Mouse (Mus musculus) adrenal gland, adult 2 months (tissue): ENCODE measurements around the gene Zfp354a. TPM values are rescaled to one million over a fixed set of nuclear protein-coding genes. Genes with fewer than 3 reads are reported as not detected.
"Not testable (repeated sequence)": the region's sequence is repeated elsewhere in the genome, so short reads cannot be mapped to it uniquely, and the experiment has no call there.

Source experiments
- DNase-seq: peaks from one replicate; pipeline ENCODE4 v3.0.0; 2021
- long read RNA-seq: library from polyadenylated mRNA; stranded (forward); transcript quantifications from one replicate; pipeline ENCODE4 v2.0.0, GENCODE M21; 2021
- polyA plus RNA-seq: library from polyadenylated mRNA; depleted of rRNA; stranded (reverse); fragments of >200 nt; gene quantifications from 2 replicates; pipeline ENCODE4 v1.2.3, GENCODE M21; 2012; rRNA removed
- total RNA-seq, 2 experiments: library from RNA; stranded (reverse); gene quantifications; 2 replicates each; pipeline ENCODE4 v1.2.3; 2021

The Zfp354a gene
- total RNA-seq, result 1 to 10 TPM; 4.7 to 8.5 TPM
- polyA plus RNA-seq, result 0.47 and 0.70 TPM in 2 replicates
- long read RNA-seq, partial matches to known transcripts, result 0 of 2 reads
- long read RNA-seq, other reads (novel, unspliced or antisense), result 2 of 2 reads

DNA sequence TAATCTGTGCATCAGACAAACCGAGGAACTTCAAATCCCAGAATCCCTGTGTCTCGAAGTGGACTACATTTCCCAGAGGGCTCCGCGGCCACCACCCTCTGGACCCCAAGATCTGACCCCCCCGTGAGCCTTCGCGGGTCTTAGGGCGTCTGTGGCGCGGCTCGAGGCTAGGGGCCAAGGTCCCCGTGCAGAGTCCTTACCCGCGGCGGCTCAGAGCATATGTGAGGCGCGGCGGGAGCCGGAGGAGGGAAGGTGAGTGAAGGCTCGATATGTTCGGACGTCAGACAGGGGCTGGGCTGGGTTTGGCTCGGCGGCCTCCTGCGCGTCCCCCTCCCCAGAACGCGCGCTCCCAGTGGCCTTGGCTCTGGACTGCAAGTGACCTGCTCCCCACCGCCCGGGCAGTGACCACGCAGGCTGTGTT, at the start of gene Zfp354a:
TSS of gene Zfp354a (plus strand) at position 107 of the 421 bp plus-strand sequence.
- peak; percentile 82 for DNase-seq

- peak; percentile 92 for DNase-seq
Observed at GRCm38 (mm10) chr11:51011821-51012220, 47.2 kb upstream of the Zfp354a start.

- no peak for DNase-seq
Observed at GRCm38 (mm10) chr11:51013936-51014335, 45.1 kb upstream of the Zfp354a start, which contains the start of gene Olfr54. Gene Olfr54 (plus strand): TSS chr11:51014236.

GRCm38 (mm10) chr11:51016341-51016740, 42.7 kb upstream of the Zfp354a start:
- no peak for DNase-seq

DNA sequence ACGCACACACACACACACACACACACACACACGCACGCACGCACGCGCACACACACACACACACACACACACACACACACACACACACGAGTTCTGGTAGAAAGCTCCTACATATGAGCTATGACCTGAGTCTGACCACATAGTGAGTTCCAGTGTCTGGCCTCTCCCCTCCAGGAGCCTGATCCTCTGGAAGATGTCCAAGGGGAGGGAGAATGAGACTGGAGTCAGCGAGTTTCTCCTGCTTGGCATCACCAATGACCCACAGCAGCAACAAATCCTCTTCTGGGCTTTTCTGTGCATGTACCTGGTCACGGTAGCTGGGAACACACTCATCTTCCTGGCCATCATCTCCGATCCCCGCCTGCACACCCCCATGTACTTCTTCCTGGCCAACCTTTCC, 32.2 kb upstream of the Zfp354a start:
- not testable (repeated sequence) for DNase-seq

DNA sequence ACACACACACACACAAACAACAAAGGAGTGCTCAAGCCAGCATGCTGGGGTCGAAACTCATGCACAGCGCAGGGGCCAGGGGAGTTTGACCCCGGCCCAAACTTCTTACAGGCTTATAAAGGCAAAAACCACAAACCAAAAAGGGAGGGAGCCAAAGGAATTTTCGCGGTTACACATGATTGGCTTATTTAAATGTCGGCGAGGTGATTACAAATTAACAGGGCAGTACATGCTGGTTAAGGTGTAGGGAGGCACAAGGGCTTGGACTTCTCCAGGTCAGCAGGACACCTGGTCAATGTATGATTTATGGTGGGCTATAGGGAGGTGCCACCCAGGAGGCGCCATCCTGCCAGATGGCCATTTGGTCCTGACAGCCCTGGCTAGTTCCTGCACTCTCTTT, 29.7 kb upstream of the Zfp354a start:
- DNase-seq, result not testable (repeated sequence)

DNA sequence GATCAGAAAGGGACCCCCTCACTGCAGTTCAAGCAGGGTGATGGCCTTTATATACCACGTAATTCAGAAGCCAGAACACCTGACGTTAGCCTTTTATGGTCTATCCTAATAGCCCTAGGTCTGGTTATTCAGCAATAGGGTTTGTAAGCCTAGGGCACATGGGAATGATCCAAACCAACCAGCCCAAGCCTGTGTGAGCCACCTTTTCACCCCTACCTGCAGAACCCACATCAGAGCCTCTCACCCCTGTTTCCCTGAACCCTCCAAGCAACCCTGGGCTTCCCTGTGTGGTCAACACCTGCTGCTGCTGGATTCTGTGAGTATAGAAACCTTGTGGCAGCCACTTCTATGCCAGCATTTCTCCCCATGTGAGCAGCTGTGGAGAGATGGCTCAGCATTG, 28.8 kb upstream of the Zfp354a start:
- no peak for DNase-seq

DNA sequence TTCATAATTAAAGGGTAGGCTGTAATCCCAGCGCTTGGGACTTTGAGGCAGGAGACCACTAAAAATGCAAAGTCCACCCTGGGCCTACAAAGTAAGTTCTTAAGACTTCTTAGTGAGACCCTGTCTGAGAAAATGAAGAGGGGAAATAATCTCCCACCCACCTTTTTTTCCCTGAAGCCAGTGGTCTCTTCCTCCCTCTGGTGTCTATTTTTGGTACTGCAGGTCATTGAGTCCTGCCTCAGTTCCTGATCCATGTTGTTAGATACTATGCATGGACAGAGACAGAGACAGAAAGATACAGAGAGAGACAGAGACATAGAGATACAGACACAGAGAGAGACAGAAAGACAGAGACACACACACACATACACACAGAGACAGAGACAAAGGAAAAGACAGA, 26.2 kb upstream of the Zfp354a start:
- DNase-seq, result peak; percentile 35

DNA sequence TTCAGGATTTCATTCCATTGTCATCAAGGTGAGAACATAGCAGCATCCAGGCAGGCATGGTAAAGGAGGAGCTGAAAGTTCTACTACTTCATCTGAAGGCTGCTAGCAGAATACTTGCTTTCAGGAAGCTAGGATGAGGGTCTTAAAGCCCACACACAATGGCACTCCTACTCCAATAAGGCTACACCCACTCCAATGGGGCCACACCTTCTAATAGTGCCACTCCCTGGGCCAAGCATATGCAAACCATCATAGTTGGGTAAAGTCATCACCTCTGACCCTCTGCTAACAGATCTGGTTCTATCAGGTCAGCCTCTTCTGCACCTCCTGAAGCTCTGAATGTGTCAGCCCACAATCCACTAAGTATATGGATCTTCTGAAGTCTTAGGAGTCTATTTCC, 24.9 kb upstream of the Zfp354a start:
- DNase-seq, result not testable (repeated sequence)

- peak; percentile 86 for DNase-seq
Observed at GRCm38 (mm10) chr11:51035951-51036350, 23.1 kb upstream of the Zfp354a start.

- not testable (repeated sequence) for DNase-seq
Observed at GRCm38 (mm10) chr11:51044776-51045175, 14.3 kb upstream of the Zfp354a start.

GRCm38 (mm10) chr11:51047809-51048208, 11.2 kb upstream of the Zfp354a start, which contains the start of gene Olfr1375:
Gene Olfr1375 (plus strand): TSS chr11:51048109.
- not testable (repeated sequence) for DNase-seq

DNA sequence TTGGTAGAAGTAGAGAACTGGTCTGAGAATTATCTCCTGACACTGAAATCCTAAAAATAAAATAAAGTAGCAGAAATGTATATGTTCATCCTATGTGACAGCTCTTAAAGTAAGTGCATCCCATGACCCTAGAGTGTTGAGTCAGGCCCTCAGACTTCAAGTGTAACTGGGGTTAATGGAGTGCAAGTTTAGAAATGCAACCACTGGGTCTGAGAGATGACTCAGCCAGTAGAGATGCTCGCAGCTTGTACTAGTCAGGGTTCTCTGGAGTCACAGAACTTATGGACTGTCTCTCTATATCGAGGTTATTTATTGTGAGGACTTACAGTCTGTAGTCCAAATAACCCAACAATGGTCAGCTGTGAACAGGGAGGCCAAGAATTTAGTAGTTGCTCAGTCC, 7.4 kb upstream of the Zfp354a start:
- no peak for DNase-seq

GRCm38 (mm10) chr11:51053230-51053629, 5.8 kb upstream of the Zfp354a start:
- DNase-seq, result no peak

- no peak for DNase-seq
Observed at GRCm38 (mm10) chr11:51059640-51060039, 583 bp downstream of the Zfp354a start.

DNA sequence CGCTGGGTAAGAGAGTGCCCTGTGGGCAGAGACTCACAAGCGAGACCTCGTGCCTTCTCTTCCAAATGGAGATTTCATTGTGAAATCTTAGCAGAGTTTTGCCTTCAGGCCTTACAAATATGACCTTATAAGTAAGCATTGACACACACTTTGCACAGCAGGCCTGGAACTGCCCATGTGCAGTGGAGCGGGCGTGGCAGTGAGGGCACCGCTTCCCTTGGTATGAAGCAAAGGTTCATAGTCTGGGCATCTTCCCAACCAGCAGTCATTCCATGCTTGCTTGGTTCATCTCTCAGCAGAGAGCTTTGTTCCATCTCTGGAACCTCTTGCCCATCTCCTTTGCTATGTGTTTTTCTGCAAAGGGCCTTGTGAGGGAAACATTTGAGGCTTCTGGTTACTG, 1.9 kb downstream of the Zfp354a start:
- peak; percentile 49 for DNase-seq

- DNase-seq, result no peak
Observed at GRCm38 (mm10) chr11:51063276-51063675, 4.2 kb downstream of the Zfp354a start.

DNA sequence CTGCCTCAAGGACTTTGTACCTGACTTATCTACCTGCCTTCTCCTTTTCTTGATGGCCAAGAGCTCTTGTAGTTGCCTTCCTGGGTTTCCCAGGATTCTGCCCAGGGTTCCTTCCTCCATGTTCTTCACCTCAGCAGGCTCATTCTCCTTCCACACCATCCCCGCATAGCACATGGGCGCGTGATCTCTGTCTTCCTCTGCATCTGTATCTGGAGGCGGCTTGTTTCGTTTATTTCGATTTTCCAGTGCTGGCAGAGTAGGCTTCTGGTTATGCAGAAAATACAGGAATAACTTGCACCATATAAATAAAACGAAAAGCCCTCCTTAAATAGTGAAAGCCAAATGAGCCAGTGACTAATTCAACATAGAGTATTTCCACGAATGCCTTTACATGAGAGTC, 4.8 kb downstream of the Zfp354a start:
- DNase-seq, result no peak

DNA sequence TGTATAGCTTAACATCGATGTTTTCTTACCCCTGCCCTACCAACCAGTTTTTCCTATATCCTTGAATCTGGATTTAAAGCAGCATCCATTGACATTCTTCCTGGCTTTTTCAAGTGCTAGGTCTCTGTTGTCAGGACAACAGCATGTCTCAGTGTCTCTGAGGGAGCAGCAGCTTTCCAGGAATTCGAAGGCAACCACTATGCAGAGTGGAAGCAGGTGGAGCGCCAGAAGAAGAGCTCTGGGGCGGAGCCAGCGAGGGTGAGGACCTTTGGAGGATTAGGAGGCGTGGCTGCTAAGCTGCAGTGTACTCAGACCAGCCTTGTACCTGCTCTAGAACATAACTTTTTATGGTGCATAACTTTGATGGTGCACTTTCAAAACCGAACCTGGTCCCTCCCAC, 25.5 kb downstream of the Zfp354a start:
- DNase-seq, result no peak

DNA sequence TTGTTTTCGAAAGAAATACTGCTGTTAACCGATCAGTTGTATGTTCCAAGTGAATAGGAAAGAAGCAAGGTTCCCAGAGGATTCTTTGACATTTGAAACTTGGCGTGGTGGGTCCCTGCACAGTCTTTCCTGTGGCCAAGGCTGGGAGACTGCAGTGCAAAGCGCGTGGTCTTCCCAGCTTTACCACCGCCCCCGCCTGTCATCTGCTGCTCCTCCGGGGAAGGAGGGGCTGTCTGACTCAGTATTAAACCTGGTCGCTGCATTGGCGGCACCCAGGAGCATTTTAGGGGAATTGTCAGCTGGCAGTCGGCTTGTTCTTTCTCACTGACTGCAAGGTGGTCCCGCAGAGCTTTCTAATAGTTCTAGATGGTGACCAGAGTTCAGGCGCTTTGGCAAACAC, 26.2 kb downstream of the Zfp354a start:
- no peak for DNase-seq

DNA sequence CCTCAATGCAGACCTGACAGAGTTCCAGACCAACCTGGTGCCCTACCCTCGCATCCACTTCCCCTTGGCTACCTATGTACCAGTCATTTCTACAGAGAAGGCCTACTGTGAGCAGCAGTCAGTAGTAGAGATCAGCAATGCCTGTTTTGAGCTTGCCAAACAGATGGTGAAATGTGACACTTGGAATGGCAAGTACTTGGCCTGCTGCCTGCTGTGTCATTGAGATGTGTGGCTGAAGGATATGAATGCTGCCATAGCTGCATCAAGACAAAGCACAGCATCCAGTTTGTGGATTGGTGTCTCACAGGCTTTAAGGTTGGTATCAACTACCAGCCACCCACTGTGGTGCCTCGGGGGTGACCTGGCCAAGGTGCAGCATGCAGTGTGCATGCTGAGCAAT, 48.2 kb downstream of the Zfp354a start:
- peak; percentile 40 for DNase-seq

DNA sequence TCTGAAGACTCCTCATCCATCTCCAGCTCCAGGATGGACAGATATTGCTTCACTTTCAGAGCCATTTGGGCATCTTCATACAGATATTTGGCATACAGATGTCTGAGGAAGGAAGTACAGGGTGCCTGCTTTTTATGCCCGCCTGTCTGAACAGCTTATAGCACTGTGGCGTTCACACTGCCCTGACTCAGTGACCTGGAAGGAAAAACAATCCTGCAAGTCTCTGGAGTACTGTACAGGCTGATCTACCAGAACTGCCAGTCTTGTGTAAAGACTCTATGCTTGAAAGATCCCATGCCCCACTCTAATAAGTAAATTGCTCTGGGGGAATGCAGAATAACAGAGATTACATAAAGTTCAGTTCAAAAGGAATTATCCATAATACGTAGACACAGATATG, 51.6 kb downstream of the Zfp354a start:
- DNase-seq, result no peak
